In the genomic region with DNA sequence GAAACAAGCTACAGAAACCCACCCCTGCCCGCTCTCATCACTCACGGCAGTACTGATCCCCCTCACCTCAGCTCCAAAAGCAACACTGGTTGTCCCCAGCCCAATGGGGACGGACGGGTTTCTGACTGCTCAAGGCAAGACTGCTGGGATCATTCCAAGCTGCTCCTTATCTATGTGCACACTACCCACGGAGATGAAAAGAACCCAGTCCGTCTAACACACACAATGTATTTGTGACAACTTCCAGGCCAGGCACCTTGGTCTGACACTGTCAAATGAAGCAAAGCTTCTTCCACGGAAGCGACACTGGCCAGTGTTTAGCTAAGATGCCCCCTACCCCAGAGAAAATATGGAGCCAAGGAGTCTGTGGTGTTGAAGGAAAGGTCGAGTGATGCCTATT, we compare ENCODE assay signal across 7 mouse cellular contexts. TPM values are rescaled to one million over a fixed set of nuclear protein-coding genes. Genes with fewer than 3 reads are reported as not detected.
DNase-seq lines count a peak whose midpoint lies in the region; ATAC-seq and TF ChIP-seq lines count a peak whose summit lies in the region.

No protein-coding gene starts in this region.

- peaks cover 53% of the 10 kb centered on the region for H3K4me1 ChIP-seq in forebrain, embryonic 10.5 days
- H3K4me1 ChIP-seq in intestine, embryonic 15.5 days (replicated peaks), result peaks cover 19% of the 10 kb centered on the region
- peaks cover 31% of the 10 kb centered on the region for H3K4me1 ChIP-seq in neural tube, embryonic 14.5 days (ENCODE audit: control insufficient read depth, insufficient read depth, low read length)

- 67% methylated on average over 9 of the region's 9 CpGs for WGBS in forebrain, embryonic 10.5 days
- 28% methylated on average over 9 of the region's 9 CpGs for WGBS in intestine, embryonic 15.5 days
- WGBS in neural tube, embryonic 14.5 days, result 37% methylated on average over 9 of the region's 9 CpGs

- H3K27me3 ChIP-seq in forebrain, embryonic 10.5 days (ENCODE audit: poor library complexity, severe bottlenecking), result no peaks in the 10 kb centered on the region
- no peaks in the 10 kb centered on the region for H3K27me3 ChIP-seq in intestine, embryonic 15.5 days (replicated peaks)
- H3K27me3 ChIP-seq in neural tube, embryonic 14.5 days (ENCODE audit: control insufficient read depth, insufficient read depth, low read length), result no peaks in the 10 kb centered on the region

- H3K36me3 ChIP-seq in forebrain, embryonic 10.5 days (replicated peaks), result peaks cover 50% of the 10 kb centered on the region
- peaks cover 24% of the 10 kb centered on the region for H3K36me3 ChIP-seq in intestine, embryonic 15.5 days
- peaks cover 32% of the 10 kb centered on the region for H3K36me3 ChIP-seq in neural tube, embryonic 14.5 days (ENCODE audit: control insufficient read depth, insufficient read depth, low read length)

- no peak for ATAC-seq in intestine, embryonic 15.5 days
- no peak for ATAC-seq in neural tube, embryonic 14.5 days (ENCODE audit: low read depth)

- no peaks in the 10 kb centered on the region for H3K9me3 ChIP-seq in forebrain, embryonic 10.5 days
- H3K9me3 ChIP-seq in intestine, embryonic 15.5 days, result no peaks in the 10 kb centered on the region
- H3K9me3 ChIP-seq in neural tube, embryonic 14.5 days (ENCODE audit: control insufficient read depth, low read length), result no peaks in the 10 kb centered on the region

- peak overlapping the region; percentile 33 for H3K9ac ChIP-seq in intestine, embryonic 15.5 days
- peak overlapping the region; percentile 99; the same call in 1 of the 2 replicates for H3K9ac ChIP-seq in neural tube, embryonic 14.5 days (replicated peaks; ENCODE audit: low read depth, low read length)

- intact Hi-C loops in left cerebral cortex, adult 2 months (cut with DNase I), result no loop called here
- intact Hi-C loops in left cerebral cortex, postnatal 14 days (cut with DNase I), result loop anchor here (2.0 kb wide), 1 partner anchor 61 kb away; the partner anchor contains the start of gene Srsf1

- peak overlapping the region; percentile 67 for H3K4me2 ChIP-seq in intestine, embryonic 15.5 days (replicated peaks)
- H3K4me2 ChIP-seq in neural tube, embryonic 14.5 days (ENCODE audit: low read depth, low read length), result peak overlapping the region; percentile 95

- DNase-seq in left cerebral cortex, adult 2 months (ENCODE audit: extremely low spot score in 1 of 2, low spot score in 2 of 2), result no peak
- no peak for DNase-seq in left cerebral cortex, postnatal 14 days (ENCODE audit: low spot score in 2 of 2)
- no peak for DNase-seq in forebrain, embryonic 10.5 days (ENCODE audit: extremely low spot score, low spot score)
- no peak for DNase-seq in right cerebral cortex, postnatal 36 days (ENCODE audit: low spot score in 2 of 2)
- DNase-seq in layer of hippocampus, adult 11-12 months (ENCODE audit: low spot score), result no peak

- H3K27ac ChIP-seq in left cerebral cortex, adult 2 months, result no peak overlapping the region; the same call in 1 of the 2 replicates
- H3K27ac ChIP-seq in forebrain, embryonic 10.5 days, result peak overlapping the region; percentile 97; the same call in 1 of the 2 replicates
- H3K27ac ChIP-seq in intestine, embryonic 15.5 days, result no peak overlapping the region
- no peak overlapping the region for H3K27ac ChIP-seq in neural tube, embryonic 14.5 days (ENCODE audit: low read depth, low read length)

- peak overlapping the region; percentile 99 for H3K4me3 ChIP-seq in left cerebral cortex, adult 2 months
- H3K4me3 ChIP-seq in forebrain, embryonic 10.5 days, result peak overlapping the region; percentile 100
- peak overlapping the region; percentile 100 for H3K4me3 ChIP-seq in intestine, embryonic 15.5 days (replicated peaks)
- H3K4me3 ChIP-seq in neural tube, embryonic 14.5 days (ENCODE audit: low read depth, low read length), result peak overlapping the region; percentile 99

- TF ChIP-seq CTCF in left cerebral cortex, adult 2 months (IDR thresholded peaks at IDR 0.05), result no peak

RNA-seq across cellular contexts. Expression of gene Dynll2, which starts 1.7 kb away (rescaled TPM):
- total RNA-seq in left cerebral cortex, adult 2 months (2021), result 100 to 1,000 TPM; 578 to 608 TPM
- total RNA-seq in left cerebral cortex, postnatal 14 days (2021), result 100 to 1,000 TPM; 424 to 478 TPM
- 24.8 and 25.9 TPM in 2 replicates for polyA plus RNA-seq in forebrain, embryonic 10.5 days (2016; fragmentation: Nextera tagmentation; extraction: Ambion mirVana)
- 27.7 and 27.8 TPM in 2 replicates for polyA plus RNA-seq in intestine, embryonic 15.5 days (2015; fragmentation: Nextera tagmentation; extraction: Ambion mirVana)
- polyA plus RNA-seq in neural tube, embryonic 14.5 days (2014; fragmentation: Nextera tagmentation; extraction: Ambion mirVana), result 30.5 and 37.9 TPM in 2 replicates
